9 mouse cellular contexts compared by ENCODE assay signal in the genomic region with DNA sequence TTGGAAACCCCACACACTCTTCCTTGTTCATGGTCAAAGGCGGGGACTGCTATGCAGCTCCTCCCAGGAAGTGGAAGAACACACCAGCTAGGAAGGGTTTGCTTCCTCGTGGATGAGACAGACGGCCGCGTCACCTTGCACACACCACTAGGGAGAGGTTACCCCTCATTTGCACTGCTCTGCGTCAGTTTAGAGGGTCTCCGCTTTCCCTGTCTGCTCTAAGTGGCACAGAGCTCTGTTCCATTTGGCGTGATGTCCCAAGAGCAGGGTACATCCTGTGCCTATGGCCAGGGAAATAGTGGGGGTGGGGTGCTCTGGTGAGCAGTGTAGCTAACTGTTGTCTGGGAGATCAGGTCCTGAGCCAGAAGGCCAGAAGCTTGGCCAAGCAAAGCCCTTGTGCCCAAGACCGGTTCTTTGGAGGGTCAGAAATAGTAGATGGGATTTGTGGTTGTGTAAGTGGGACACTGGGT. TPM values are rescaled to one million over a fixed set of nuclear protein-coding genes. Genes with fewer than 3 reads are reported as not detected.
DNase-seq lines count a peak whose midpoint lies in the region; ATAC-seq and TF ChIP-seq lines count a peak whose summit lies in the region.
"Had no signal": no experiment of that assay in that cellular context is flagged by ENCODE, and none has a peak within 500 bp of the region (broad histone marks: within the 10 kb centered on the region; RNA-seq: fewer than 3 reads in every experiment).

No protein-coding gene starts in this region.

- H3K4me3 ChIP-seq in forebrain, embryonic 13.5 days = no peak overlapping the region
- no peak overlapping the region for H3K4me3 ChIP-seq in kidney, embryonic 16.5 days (ENCODE audit: low read length)
- H3K4me3 ChIP-seq in midbrain, postnatal 0 days (ENCODE audit: low read depth, low read length) = no peak overlapping the region
- H3K4me3 ChIP-seq: neural tube, embryonic 12.5 days had no signal

- no peak overlapping the region for H3K9ac ChIP-seq in forebrain, embryonic 13.5 days
- H3K9ac ChIP-seq in kidney, embryonic 16.5 days (replicated peaks; ENCODE audit: low read length) = peak overlapping the region; percentile 29; the same call in 1 of the 2 replicates
- H3K9ac ChIP-seq in midbrain, postnatal 0 days (replicated peaks; ENCODE audit: low read length, poor library complexity, severe bottlenecking) = no peak overlapping the region
- H3K9ac ChIP-seq: neural tube, embryonic 12.5 days had no signal

- no peaks in the 10 kb centered on the region for H3K9me3 ChIP-seq in forebrain, embryonic 13.5 days (replicated peaks)
- no peaks in the 10 kb centered on the region for H3K9me3 ChIP-seq in kidney, embryonic 16.5 days (ENCODE audit: low read length)
- H3K9me3 ChIP-seq in midbrain, postnatal 0 days (ENCODE audit: low read length) = no peaks in the 10 kb centered on the region
- H3K9me3 ChIP-seq: neural tube, embryonic 12.5 days had no signal

- ATAC-seq in frontal cortex, adult (ENCODE audit: low TSS enrichment) = 0 out of 2 replicates have a peak, but pooled peaks have one; percentile 3
- no peak for ATAC-seq in forebrain, embryonic 13.5 days
- no peak for ATAC-seq in kidney, embryonic 16.5 days (ENCODE audit: low FRiP score, low TSS enrichment)
- peak; percentile 31; the same call in 1 of the 2 replicates for ATAC-seq in midbrain, postnatal 0 days (ENCODE audit: low FRiP score)

- DNase-seq in frontal cortex, adult 2 months (ENCODE audit: extremely low spot score in 1 of 2, low spot score in 1 of 2) = no peak
- peak; percentile 85 for DNase-seq in 416B (ENCODE audit: low read depth)
- peak; percentile 84 for DNase-seq in midbrain, postnatal 0 days (ENCODE audit: low spot score)
- no peak for DNase-seq in T-cell, adult 2 months (ENCODE audit: low spot score)
- no peak for DNase-seq in spleen, postnatal 36 days (ENCODE audit: low spot score in 2 of 2)

- no peak overlapping the region for H3K4me2 ChIP-seq in forebrain, embryonic 13.5 days
- H3K4me2 ChIP-seq in kidney, embryonic 16.5 days (replicated peaks; ENCODE audit: low read depth, low read length) = 0 out of 2 replicates have a peak overlapping the region, but pooled peaks have one; percentile 0
- no peak overlapping the region for H3K4me2 ChIP-seq in midbrain, postnatal 0 days (ENCODE audit: low read depth, low read length, poor library complexity, severe bottlenecking)

- H3K27me3 ChIP-seq in forebrain, embryonic 13.5 days = no peaks in the 10 kb centered on the region
- H3K27me3 ChIP-seq in kidney, embryonic 16.5 days (ENCODE audit: insufficient read depth, low read length) = no peaks in the 10 kb centered on the region
- H3K27me3 ChIP-seq in midbrain, postnatal 0 days (ENCODE audit: insufficient read depth, low read length) = no peaks in the 10 kb centered on the region
- H3K27me3 ChIP-seq: neural tube, embryonic 12.5 days had no signal

- 75% methylated on average over 9 of the region's 9 CpGs for WGBS in forebrain, embryonic 13.5 days
- WGBS in kidney, embryonic 16.5 days = 62% methylated on average over 9 of the region's 9 CpGs
- WGBS in midbrain, postnatal 0 days = 75% methylated on average over 9 of the region's 9 CpGs

- H3K27ac ChIP-seq in forebrain, embryonic 13.5 days = peak overlapping the region; percentile 2
- H3K27ac ChIP-seq in kidney, embryonic 16.5 days (ENCODE audit: low read length) = peak overlapping the region; percentile 62
- peak overlapping the region; percentile 74 for H3K27ac ChIP-seq in midbrain, postnatal 0 days (ENCODE audit: low read depth, low read length)
- H3K27ac ChIP-seq: neural tube, embryonic 12.5 days had no signal

- H3K4me1 ChIP-seq in forebrain, embryonic 13.5 days = peaks cover 62% of the 10 kb centered on the region
- H3K4me1 ChIP-seq in kidney, embryonic 16.5 days (ENCODE audit: insufficient read depth, low read length) = peaks cover 55% of the 10 kb centered on the region
- peaks cover 26% of the 10 kb centered on the region for H3K4me1 ChIP-seq in midbrain, postnatal 0 days (ENCODE audit: insufficient read depth, low read length)

- TF ChIP-seq CTCF in midbrain, postnatal 0 days (IDR thresholded peaks at IDR 0.05) = no peak

- peaks cover 54% of the 10 kb centered on the region for H3K36me3 ChIP-seq in forebrain, embryonic 13.5 days (ENCODE audit: poor library complexity, severe bottlenecking)
- peaks cover 24% of the 10 kb centered on the region for H3K36me3 ChIP-seq in kidney, embryonic 16.5 days (ENCODE audit: insufficient read depth, low read length)
- H3K36me3 ChIP-seq in midbrain, postnatal 0 days (ENCODE audit: insufficient read depth, low read length) = peaks cover 20% of the 10 kb centered on the region

RNA-seq across cellular contexts. Expression of a gene that starts 13.7 kb away (rescaled TPM):
- 770 and 851 TPM in 2 replicates for polyA plus RNA-seq in frontal cortex, adult 2 months (2012; rRNA removed)
- polyA plus RNA-seq in forebrain, embryonic 13.5 days (2015; fragmentation: Nextera tagmentation; extraction: Ambion mirVana) = 93.5 and 95.2 TPM in 2 replicates
- 24.4 and 25.9 TPM in 2 replicates for polyA plus RNA-seq in kidney, embryonic 16.5 days (2015; fragmentation: Nextera tagmentation; extraction: Ambion mirVana)
- total RNA-seq in midbrain, postnatal 0 days (2014; rRNA removed) = 774 and 843 TPM in 2 replicates
- polyA plus RNA-seq in midbrain, postnatal 0 days (2015; fragmentation: Nextera tagmentation; extraction: Ambion mirVana) = 165 and 182 TPM in 2 replicates

RNA-seq across cellular contexts. Expression of a gene that starts 20.9 kb away (rescaled TPM):
- polyA plus RNA-seq in frontal cortex, adult 2 months (2012; rRNA removed) = 124 and 126 TPM in 2 replicates
- 2.1 and 2.3 TPM in 2 replicates for polyA plus RNA-seq in forebrain, embryonic 13.5 days (2015; fragmentation: Nextera tagmentation; extraction: Ambion mirVana)
- 2.2 and 2.4 TPM in 2 replicates for polyA plus RNA-seq in kidney, embryonic 16.5 days (2015; fragmentation: Nextera tagmentation; extraction: Ambion mirVana)
- 7.1 and 11.0 TPM in 2 replicates for total RNA-seq in midbrain, postnatal 0 days (2014; rRNA removed)
- 12.3 and 14.3 TPM in 2 replicates for polyA plus RNA-seq in midbrain, postnatal 0 days (2015; fragmentation: Nextera tagmentation; extraction: Ambion mirVana)

RNA-seq across cellular contexts. Expression of a gene that starts 25.0 kb away (rescaled TPM):
- polyA plus RNA-seq in frontal cortex, adult 2 months (2012; rRNA removed) = 137 and 157 TPM in 2 replicates
- polyA plus RNA-seq in forebrain, embryonic 13.5 days (2015; fragmentation: Nextera tagmentation; extraction: Ambion mirVana) = 79.0 and 86.0 TPM in 2 replicates
- polyA plus RNA-seq in kidney, embryonic 16.5 days (2015; fragmentation: Nextera tagmentation; extraction: Ambion mirVana) = 71.4 and 73.9 TPM in 2 replicates
- total RNA-seq in midbrain, postnatal 0 days (2014; rRNA removed) = 66.6 and 81.2 TPM in 2 replicates
- 52.2 and 59.8 TPM in 2 replicates for polyA plus RNA-seq in midbrain, postnatal 0 days (2015; fragmentation: Nextera tagmentation; extraction: Ambion mirVana)

RNA-seq across cellular contexts. Expression of a gene that starts 41.1 kb away (rescaled TPM):
- polyA plus RNA-seq in frontal cortex, adult 2 months (2012; rRNA removed) = 112 and 123 TPM in 2 replicates
- polyA plus RNA-seq in forebrain, embryonic 13.5 days (2015; fragmentation: Nextera tagmentation; extraction: Ambion mirVana) = 31.3 and 32.9 TPM in 2 replicates
- polyA plus RNA-seq in kidney, embryonic 16.5 days (2015; fragmentation: Nextera tagmentation; extraction: Ambion mirVana) = 23.7 and 24.2 TPM in 2 replicates
- 88.3 and 107 TPM in 2 replicates for total RNA-seq in midbrain, postnatal 0 days (2014; rRNA removed)
- 22.3 and 25.8 TPM in 2 replicates for polyA plus RNA-seq in midbrain, postnatal 0 days (2015; fragmentation: Nextera tagmentation; extraction: Ambion mirVana)

RNA-seq across cellular contexts. Expression of a gene that starts 50.5 kb away (rescaled TPM):
- 47.8 TPM in 2 replicates for polyA plus RNA-seq in frontal cortex, adult 2 months (2012; rRNA removed)
- 46.4 and 51.1 TPM in 2 replicates for polyA plus RNA-seq in forebrain, embryonic 13.5 days (2015; fragmentation: Nextera tagmentation; extraction: Ambion mirVana)
- 36.2 and 41.0 TPM in 2 replicates for polyA plus RNA-seq in kidney, embryonic 16.5 days (2015; fragmentation: Nextera tagmentation; extraction: Ambion mirVana)
- total RNA-seq in midbrain, postnatal 0 days (2014; rRNA removed) = 29.4 and 32.2 TPM in 2 replicates
- 34.0 and 39.7 TPM in 2 replicates for polyA plus RNA-seq in midbrain, postnatal 0 days (2015; fragmentation: Nextera tagmentation; extraction: Ambion mirVana)

Comparison
In these comparisons a context has a peak if more than half of its experiments do, and no peak if none do; other contexts are left out.
1. ATAC-seq: peak in frontal cortex, adult (single experiment) and midbrain, postnatal 0 days (single experiment); none in forebrain, embryonic 13.5 days (single experiment) and kidney, embryonic 16.5 days (single experiment).
2. DNase-seq: peak in 416B (single experiment) and midbrain, postnatal 0 days (single experiment); none in frontal cortex, adult 2 months (0 of 2), T-cell, adult 2 months (single experiment) and spleen, postnatal 36 days (0 of 2).
3. H3K27ac ChIP-seq: peak in every context shown above with its lines; median percentile 74 in midbrain, postnatal 0 days; 62 in kidney, embryonic 16.5 days; 2 in forebrain, embryonic 13.5 days.